Mouse (Mus musculus) spleen, adult 2 months (tissue): ENCODE data around the gene Fam166a. TPM values are rescaled to one million over a fixed set of nuclear protein-coding genes. Genes with fewer than 3 reads are reported as not detected.

Experiments used
- DNase-seq, 2 experiments: peaks; one replicate each; pipeline versions ENCODE4 v3.0.0 to v3.0.0-alpha.2; 2012 to 2021; ENCODE audit warnings: low spot score in 2 of 2, low read depth in 1 of 2
- H3K27ac ChIP-seq: fragments of 200-500 bp; 2 replicates; pipeline ENCODE4 v1.5.1; 2012; ENCODE audit warnings: low read length, inconsistent platforms; ENCODE audit not compliant: insufficient read depth
- H3K27me3 ChIP-seq: fragments of 200-500 bp; 2 replicates; pipeline ENCODE4 v1.6.1; 2012; ENCODE audit warnings: mild to moderate bottlenecking, moderate library complexity, low read length, inconsistent platforms; ENCODE audit not compliant: control insufficient read depth, insufficient read depth
- H3K36me3 ChIP-seq: fragments of 200-500 bp; 2 replicates; pipeline ENCODE4 v1.6.1; 2012; ENCODE audit warnings: mild to moderate bottlenecking, low read length, inconsistent platforms; ENCODE audit not compliant: control insufficient read depth, insufficient read depth
- H3K4me1 ChIP-seq: fragments of 200-500 bp; 2 replicates; pipeline ENCODE4 v1.6.1; 2011; ENCODE audit warnings: inconsistent platforms; ENCODE audit not compliant: control insufficient read depth, insufficient read depth, insufficient read length
- H3K4me3 ChIP-seq: fragments of 200-500 bp; 2 replicates; pipeline ENCODE4 v1.5.1; 2011; ENCODE audit warnings: mild to moderate bottlenecking, inconsistent platforms; ENCODE audit not compliant: insufficient read depth, insufficient read length; ENCODE audit errors: extremely low read depth
- CTCF ChIP-seq: fragments of 200-500 bp; IDR thresholded peaks from 2 replicates; pipeline ENCODE4 v1.5.1; 2011; ENCODE audit warnings: mild to moderate bottlenecking, inconsistent platforms; ENCODE audit not compliant: insufficient read depth, insufficient read length, insufficient replicate concordance; ENCODE audit errors: extremely low read depth
- POLR2A ChIP-seq: fragments of 200-500 bp; IDR thresholded peaks from 2 replicates; pipeline ENCODE4 v1.6.1; 2011; ENCODE audit warnings: low read depth, low read length, inconsistent platforms
- WGBS: fragments of 180-500 bp; shearing (Covaris S2); methylation state at CpG from one replicate; pipeline ENCODE4 v1.1.7; 2018; 5-methylcytosine and 5-hydroxymethylcytosine counted together
- polyA plus RNA-seq: library from polyadenylated mRNA; depleted of rRNA; stranded (reverse); fragments of >200 nt; gene quantifications from 2 replicates; pipeline ENCODE4 v1.2.3, GENCODE M21; 2012

Fam166a gene
- polyA plus RNA-seq, 1 experiment = 0.16 TPM

DNA sequence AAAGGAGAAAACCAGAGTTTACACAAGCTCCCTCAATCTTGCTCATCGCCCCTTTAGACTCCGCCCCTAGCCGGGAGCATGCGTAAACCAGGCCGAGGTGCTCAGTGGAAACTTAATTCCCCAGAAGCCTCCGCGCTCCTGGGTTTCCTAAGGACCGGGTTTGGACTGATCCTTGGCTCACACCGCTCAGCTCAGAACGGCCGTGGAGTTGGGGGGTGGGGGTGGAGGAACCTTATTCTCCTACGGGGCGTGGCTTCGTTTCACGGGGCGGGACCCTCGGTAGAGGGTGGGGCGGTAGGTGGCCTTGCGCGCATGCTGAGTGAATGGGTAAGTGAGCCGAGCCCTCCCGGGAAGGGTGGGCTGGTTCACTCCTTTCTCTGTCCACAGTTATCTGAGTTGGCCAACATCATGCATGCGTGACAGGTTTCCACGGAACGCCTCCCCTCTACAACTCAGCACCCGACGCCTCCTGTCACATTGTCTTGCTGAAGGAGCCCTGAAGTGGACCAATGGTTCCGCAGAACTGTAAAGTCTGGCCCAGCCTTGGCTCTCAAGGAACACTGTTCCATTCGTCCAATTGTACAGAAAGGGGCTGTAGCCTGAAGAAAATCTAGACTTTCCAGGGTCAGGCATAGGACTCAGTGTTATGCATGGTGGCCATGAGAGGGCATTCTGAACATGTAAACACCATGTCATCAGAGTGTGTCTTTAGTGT, 22.3 kb downstream of the Fam166a start:
- peaks cover 9% of the 10 kb centered on the region for H3K4me1 ChIP-seq
- TF ChIP-seq CTCF = no peak
- TF ChIP-seq POLR2A = no peak
- no peak overlapping the region for H3K27ac ChIP-seq
- 3% methylated on average over 29 of the region's 29 CpGs for WGBS
- H3K27me3 ChIP-seq = peaks cover 11% of the 10 kb centered on the region
- peak overlapping the region; percentile 53; the same call in 1 of the 2 replicates for H3K4me3 ChIP-seq
- no peaks in the 10 kb centered on the region for H3K36me3 ChIP-seq
- no peak for DNase-seq

DNA sequence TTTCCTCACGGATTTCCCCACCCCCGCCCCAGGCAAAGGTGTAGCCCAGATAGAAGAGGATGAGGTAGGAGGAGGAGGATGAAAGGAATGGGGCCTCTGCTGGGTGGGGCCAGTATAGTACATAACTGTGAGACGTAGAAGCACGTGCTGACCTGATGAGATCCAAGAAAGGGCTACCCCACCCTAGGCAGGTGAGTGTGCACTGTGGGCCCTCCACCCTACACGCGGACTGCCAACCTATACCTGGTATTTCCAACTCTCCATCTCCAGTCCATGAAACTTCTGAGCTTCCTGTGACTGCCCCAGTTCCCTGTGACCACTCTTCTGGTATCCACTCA, 22.9 kb downstream of the Fam166a start:
- no peak for DNase-seq
- Histone ChIP-seq H3K27me3 (peaks cover 11% of the 10 kb centered on the region), H3K4me3 (no peak overlapping the region), H3K36me3 (no peaks in the 10 kb centered on the region), H3K4me1 (peaks cover 9% of the 10 kb centered on the region), H3K27ac (no peak overlapping the region)
- WGBS = 13% methylated on average over 6 of the region's 6 CpGs
- TF ChIP-seq POLR2A (no peak), CTCF (no peak)

DNA sequence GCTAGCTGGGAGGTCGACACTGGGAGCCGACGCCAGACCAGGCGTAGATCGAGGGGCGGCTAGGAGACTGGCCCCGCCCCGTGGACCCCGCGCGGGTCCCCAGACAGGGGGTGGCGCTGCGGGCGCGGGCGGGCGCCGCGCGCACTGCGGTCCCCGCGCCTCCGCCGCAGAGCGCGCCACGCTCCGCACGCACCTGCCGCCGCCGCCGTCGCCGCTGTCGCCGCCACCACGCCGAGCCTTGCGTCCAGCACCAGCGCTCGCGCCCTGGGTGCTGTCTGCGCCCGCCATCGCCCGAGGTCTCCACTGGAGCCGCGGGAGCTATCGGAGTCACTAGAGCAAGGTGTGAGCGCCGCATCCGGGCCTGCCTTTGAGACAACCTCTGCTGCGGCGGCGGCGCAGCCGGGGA, 23.6 kb downstream of the Fam166a start, which contains the start of the genes Rnf208 and Cysrt1:
TSS of gene Rnf208 (plus strand) at position 155 of the 406 bp plus-strand sequence.
TSS of gene Cysrt1 (minus strand) at position 352 of the 406 bp plus-strand sequence.
- Histone ChIP-seq H3K4me3 (peak within 1 kb of the TSS; percentile 40; the same call in 1 of the 2 replicates), H3K27me3 (peaks cover 11% of the 10 kb centered on the region), H3K27ac (no peak within 1 kb of the TSS), H3K36me3 (no peaks in the 10 kb centered on the region; the same call in 1 of the 2 replicates), H3K4me1 (peaks cover 9% of the 10 kb centered on the region)
- WGBS = 2% methylated on average over 50 of the region's 59 CpGs
- no peak for TF ChIP-seq POLR2A
- TF ChIP-seq CTCF = no peak
- DNase-seq = no peak

DNA sequence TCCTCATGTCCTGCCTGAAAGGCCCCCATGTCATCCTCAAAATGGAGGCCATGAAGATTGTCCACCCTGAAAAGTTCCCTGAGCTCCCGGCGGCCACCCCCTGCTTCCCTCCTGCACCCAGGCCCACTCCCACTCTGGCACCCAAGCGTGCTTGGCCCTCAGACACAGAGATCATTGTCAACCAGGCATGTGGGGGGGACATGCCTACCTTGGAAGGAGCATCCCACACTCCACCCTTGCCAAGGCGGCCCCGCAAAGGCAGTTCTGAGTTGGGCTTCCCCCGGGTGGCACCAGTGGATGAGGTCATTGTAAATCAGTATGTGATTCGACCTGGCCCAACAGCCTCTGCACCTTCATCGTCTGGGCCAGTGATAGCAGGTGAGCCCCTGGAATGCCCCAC, 24.8 kb downstream of the Fam166a start:
- no peak for DNase-seq
- peaks cover 8% of the 10 kb centered on the region; the same call in 1 of the 2 replicates for H3K36me3 ChIP-seq
- WGBS = 87% methylated on average over 8 of the region's 8 CpGs
- H3K27me3 ChIP-seq = peaks cover 11% of the 10 kb centered on the region
- H3K4me1 ChIP-seq = peaks cover 9% of the 10 kb centered on the region
- H3K27ac ChIP-seq = no peak overlapping the region
- TF ChIP-seq CTCF (no peak), POLR2A (no peak)
- no peak overlapping the region for H3K4me3 ChIP-seq

DNA sequence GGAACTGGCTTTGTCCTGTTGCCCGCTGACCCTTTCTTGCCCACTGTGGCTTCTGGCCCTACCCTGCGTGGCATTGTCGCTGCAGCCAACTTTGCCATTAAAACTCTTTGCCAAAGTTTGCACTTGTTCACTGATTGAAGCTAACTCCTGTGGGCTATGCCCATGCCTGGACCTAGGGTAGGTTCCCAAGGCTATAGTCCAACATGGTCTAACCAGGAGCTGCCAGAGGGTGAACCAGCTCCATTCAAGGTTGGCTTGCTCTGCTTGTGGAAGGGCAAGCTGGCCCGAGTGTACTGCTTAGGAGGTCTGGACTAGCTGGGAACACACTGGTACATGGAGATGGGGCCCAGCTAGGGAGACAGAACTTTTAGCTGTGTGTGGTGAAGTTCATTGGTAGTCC, 25.6 kb downstream of the Fam166a start:
- TF ChIP-seq CTCF = no peak
- no peak for TF ChIP-seq POLR2A
- no peak overlapping the region for H3K4me3 ChIP-seq

DNA sequence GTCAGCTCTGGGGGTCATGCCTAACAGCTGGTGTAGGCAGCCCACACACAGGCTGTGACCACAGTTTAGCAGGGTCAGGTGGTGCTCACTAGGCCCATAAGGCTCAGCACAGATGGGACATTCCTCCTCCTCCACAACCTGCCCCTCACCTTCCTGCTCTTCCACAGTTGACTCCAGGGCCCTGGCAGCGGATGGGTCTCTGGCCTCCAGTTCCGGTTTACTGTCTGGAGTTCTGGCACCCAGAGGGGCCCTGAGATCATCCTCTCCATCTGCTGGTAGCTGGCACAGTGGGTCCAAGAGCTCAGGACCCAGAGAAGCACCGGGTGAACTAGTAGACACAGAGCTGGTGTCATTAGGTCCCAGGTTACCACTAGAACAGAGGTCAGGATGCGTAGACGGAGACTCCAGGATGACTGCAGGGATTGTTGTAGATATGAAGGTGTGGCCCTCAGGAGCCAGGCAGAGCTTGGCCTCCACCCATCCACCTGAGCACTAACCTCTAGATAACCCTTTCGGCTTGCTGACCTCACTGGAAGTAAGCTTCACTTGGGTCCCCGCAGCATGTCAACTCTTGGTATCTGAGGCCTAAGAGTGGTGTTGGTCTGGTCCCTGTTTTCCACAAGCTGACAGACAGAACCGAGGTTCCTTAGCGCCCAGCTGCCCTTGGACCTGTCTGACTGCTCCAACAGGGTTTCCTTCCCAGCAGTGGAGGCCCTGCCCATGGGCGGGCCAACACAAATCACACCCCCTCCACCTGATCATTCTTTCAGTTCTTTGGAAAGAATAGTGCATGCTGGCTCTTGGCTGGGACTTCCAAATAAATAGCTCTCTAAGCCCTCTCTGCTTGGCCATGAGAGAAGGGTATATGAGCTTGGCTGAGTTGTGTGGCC, 27.9 kb downstream of the Fam166a start, which contains the start of gene AL732309.1:
TSS of gene AL732309.1 (minus strand) at position 681 of the 890 bp plus-strand sequence.
- H3K36me3 ChIP-seq = peaks cover 25% of the 10 kb centered on the region
- WGBS = 90% methylated on average over 10 of the region's 10 CpGs
- H3K27ac ChIP-seq = no peak within 1 kb of the TSS
- DNase-seq = no peak
- peaks cover 4% of the 10 kb centered on the region for H3K4me1 ChIP-seq
- H3K27me3 ChIP-seq = peaks cover 9% of the 10 kb centered on the region
- TF ChIP-seq POLR2A = no peak
- TF ChIP-seq CTCF = no peak
- H3K4me3 ChIP-seq = no peak within 1 kb of the TSS

More for the DNA sequence above, 25.6 kb downstream of the Fam166a start:
- Histone ChIP-seq H3K27ac (no peak overlapping the region), H3K27me3 (peaks cover 11% of the 10 kb centered on the region), H3K4me1 (peaks cover 9% of the 10 kb centered on the region), H3K36me3 (peaks cover 14% of the 10 kb centered on the region)
- no peak for DNase-seq
- WGBS = 83% methylated on average over 4 of the region's 4 CpGs
